Mouse (Mus musculus): ENCODE measurements at regions not wholly inside any gene's neighbourhood (a gene's known extent, or its start where the extent isn't known, plus 50 kb on each side); places are given as distances from the start of the nearest gene placed in this dataset.

DNA sequence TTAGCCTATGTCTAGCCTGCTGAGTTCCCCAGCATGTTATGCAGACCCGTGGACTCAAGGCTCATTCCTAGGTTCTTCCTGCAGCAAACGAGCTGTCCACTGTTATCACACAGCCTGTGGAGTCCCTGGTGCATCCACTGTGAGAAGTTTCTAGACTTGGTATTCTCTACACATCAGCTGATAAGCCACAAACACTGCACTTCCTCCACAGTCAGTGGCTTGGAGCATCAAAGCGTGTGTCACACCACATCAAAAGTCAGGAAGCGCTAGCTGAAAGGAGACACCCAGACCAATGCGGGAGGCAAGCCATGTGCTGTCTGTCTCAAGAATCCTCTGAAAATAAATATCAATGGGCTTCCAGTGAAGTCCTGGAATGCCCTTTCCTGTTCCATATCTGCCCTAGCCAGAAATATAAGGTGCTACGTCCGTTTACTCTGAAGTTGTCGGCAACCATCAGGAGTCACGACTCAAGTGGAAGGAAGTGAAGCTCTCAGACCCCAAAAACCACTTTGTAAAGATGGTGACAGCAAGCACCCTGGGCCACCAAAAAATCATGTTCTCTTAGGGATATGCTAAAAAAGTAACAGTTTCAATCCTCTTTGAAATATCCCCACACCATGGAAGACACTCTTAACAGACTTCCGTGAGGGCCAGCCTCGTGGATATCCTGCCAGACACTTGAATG is 227.7 kb downstream of the Adgrl2 start:
- DNase-seq (ENCODE audit: low spot score in 2 of 2): no peak

GRCm38 (mm10) chr3:148761586-148761985 is 228.8 kb downstream of the Adgrl2 start:
- intact Hi-C loops (cut with DNase I): no loop called here
- no peak for DNase-seq (ENCODE audit: low spot score in 2 of 2)

More for the DNA sequence above, 227.7 kb downstream of the Adgrl2 start:
- intact Hi-C loops (cut with DNase I): no loop called here

- intact Hi-C loops (cut with DNase I): no loop called here
- DNase-seq (ENCODE audit: low spot score in 2 of 2): no peak
Observed at GRCm38 (mm10) chr3:148759500-148759899, 230.9 kb downstream of the Adgrl2 start.

- DNase-seq (ENCODE audit: low spot score in 2 of 2): no peak
- intact Hi-C loops (cut with DNase I): no loop called here
Observed at GRCm38 (mm10) chr3:148746234-148746633, 244.1 kb downstream of the Adgrl2 start.

DNA sequence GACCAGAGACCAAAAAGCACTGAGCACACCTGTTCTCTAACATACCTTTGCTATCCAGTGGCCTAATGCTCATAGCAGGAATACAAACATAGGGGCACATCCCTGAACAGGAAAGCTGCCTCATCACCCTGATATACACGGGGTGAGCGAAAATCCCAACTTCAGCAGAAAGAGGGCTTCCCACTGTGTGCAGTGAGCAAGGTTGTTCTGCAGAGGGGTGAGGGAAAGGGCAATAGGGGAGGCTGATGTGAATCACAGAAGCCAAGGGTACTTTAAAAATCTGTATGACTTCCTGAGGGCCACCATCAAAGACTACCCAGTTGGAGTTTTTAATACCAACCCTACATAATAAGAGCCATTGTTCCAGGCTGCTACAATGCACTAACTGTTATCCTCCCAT is 245.7 kb downstream of the Adgrl2 start:
- intact Hi-C loops (cut with DNase I): no loop called here
- DNase-seq (ENCODE audit: low spot score in 2 of 2): no peak

DNA sequence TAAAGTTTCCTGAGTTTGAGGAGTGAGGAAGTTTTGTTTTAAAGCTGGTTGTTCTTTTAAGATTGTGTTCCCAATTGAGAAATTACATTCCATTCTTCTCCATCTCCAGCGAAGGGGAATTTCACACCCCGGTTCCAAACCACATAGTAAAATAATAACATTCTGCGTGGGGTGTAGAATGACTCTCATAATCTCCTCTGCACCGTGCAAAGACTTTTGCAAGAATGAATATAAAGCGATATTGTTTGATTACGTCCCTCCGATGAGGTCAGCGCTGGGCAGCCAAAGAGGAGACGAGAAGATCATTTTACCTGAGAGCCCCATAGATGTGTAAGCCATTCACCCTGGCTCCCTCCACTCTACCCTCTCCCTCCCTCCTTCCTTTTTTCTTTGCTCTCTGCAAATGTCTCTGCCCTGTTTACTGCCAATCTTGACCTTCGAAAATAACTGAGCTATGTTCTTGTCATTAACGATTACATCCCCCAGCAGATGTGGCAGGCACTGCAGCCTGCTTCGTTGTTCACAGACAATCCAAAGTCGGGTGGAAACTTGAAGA is 256.1 kb downstream of the Adgrl2 start:
- DNase-seq (ENCODE audit: low spot score in 2 of 2): no peak
- intact Hi-C loops (cut with DNase I): no loop called here

DNA sequence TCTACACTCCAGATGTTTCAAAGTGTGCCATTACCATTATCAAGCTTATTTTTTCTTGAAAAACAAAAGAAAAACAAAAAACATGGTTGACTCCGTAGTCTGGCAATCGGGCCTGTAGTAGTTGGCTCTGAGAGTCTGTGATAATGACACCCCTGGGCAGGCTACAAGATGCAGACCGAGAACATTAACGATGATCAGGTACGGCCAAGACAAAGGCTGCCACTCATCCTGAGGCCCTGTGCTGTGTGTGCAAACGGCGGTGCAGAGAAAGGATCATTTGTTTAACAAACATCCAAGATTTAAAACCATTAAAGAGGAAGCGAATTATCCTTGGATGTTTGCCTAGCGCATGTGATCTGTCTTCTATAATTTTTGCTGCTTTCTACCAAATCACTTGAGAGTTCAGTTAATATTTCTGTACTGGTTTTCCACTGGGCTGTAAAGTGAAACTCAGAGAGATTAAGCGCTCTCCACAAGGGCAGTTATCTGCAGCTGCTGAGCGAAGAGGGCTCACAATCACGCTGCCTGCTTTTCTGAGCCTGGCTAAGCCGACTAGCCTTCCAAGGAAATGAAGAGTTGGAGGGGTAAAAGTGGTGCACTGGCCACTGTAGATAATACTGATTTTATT is 257.0 kb downstream of the Adgrl2 start:
- intact Hi-C loops (cut with DNase I): no loop called here
- no peak for DNase-seq (ENCODE audit: low spot score in 2 of 2)

- no peak for DNase-seq (ENCODE audit: low spot score in 2 of 2)
- intact Hi-C loops (cut with DNase I): no loop called here
Observed at GRCm38 (mm10) chr3:148731436-148731835, 258.9 kb downstream of the Adgrl2 start.

GRCm38 (mm10) chr3:148729242-148729680 is 261.1 kb downstream of the Adgrl2 start:
- intact Hi-C loops (cut with DNase I): no loop called here
- DNase-seq (ENCODE audit: low spot score in 2 of 2): no peak

GRCm38 (mm10) chr3:148728513-148729241 is 261.7 kb downstream of the Adgrl2 start:
- intact Hi-C loops (cut with DNase I): no loop called here
- no peak for DNase-seq (ENCODE audit: low spot score in 2 of 2)

- intact Hi-C loops (cut with DNase I): no loop called here
- DNase-seq (ENCODE audit: low spot score in 2 of 2): no peak
Observed at GRCm38 (mm10) chr3:148726596-148727331, 263.6 kb downstream of the Adgrl2 start.

DNA sequence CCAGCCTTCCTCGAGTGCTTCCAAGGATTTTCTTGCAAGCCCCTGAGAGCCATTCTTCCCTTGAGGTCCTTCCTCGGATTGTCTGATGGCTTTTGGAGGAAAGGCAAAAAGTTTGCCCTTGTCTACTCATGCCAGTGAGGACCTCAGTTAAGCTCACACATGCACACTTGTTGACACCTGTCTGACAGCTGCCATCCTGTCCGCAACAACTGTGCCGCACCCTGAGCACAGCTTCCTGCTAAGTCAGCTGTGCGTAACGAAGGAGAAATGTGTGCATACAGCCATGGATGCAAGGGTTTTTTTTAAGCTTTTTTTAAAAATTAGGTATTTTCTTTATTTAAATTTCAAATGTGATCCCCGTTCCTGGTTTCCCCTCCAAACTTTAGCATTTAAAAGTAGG is 293.8 kb downstream of the Adgrl2 start:
- intact Hi-C loops (cut with DNase I): no loop called here
- DNase-seq (ENCODE audit: low spot score in 2 of 2): no peak

- intact Hi-C loops (cut with DNase I): no loop called here
- DNase-seq (ENCODE audit: low spot score in 2 of 2): no peak
Observed at GRCm38 (mm10) chr3:148695453-148695852, 294.9 kb downstream of the Adgrl2 start.

GRCm38 (mm10) chr3:148683181-148683580 is 307.2 kb downstream of the Adgrl2 start:
- DNase-seq (ENCODE audit: low spot score in 2 of 2): no peak
- intact Hi-C loops (cut with DNase I): no loop called here

DNA sequence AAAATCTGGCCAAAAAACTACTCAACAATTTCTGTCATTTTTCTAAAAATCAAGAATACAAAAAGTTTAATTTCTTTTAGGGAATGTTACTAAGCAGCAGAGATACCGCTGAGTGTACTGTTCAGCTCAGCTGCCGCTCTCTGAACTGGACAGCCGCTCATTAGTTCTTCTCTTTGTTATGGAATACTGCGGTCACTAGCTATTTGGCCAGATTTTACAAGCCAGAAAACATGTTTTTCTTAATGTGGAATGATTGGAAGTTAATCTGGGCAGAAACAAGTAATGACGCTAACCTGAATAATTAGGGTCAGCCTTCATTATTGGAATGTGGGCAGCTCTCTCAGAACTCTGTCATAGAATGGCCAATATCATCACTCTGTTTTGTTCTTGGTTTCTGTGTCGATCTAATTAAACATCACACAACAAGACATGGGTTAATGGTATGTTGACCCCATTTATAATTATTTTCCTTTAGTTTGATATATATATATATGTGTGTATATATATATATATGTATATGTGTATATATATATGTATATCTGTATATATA is 307.8 kb downstream of the Adgrl2 start:
- no peak for DNase-seq (ENCODE audit: low spot score in 2 of 2)
- intact Hi-C loops (cut with DNase I): no loop called here

DNA sequence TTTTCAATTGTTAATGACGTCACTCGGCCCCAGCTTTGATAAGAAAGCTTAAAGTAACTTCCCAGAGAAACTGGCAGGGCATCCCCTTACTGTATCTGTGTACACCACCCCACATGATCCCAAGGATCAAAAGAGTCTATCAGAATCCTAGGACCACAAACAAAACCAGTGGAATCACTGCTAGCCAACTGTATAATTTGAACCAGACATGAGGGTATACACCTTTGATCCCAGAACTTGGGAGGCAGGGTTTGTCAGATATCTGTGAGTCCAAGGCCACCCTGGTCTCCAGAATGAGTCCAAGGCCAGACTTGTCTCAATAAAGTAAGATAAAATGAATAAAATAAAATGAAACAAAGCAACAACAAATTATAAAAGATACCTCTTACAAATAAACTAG is 309.2 kb downstream of the Adgrl2 start:
- intact Hi-C loops (cut with DNase I): no loop called here
- no peak for DNase-seq (ENCODE audit: low spot score in 2 of 2)

DNA sequence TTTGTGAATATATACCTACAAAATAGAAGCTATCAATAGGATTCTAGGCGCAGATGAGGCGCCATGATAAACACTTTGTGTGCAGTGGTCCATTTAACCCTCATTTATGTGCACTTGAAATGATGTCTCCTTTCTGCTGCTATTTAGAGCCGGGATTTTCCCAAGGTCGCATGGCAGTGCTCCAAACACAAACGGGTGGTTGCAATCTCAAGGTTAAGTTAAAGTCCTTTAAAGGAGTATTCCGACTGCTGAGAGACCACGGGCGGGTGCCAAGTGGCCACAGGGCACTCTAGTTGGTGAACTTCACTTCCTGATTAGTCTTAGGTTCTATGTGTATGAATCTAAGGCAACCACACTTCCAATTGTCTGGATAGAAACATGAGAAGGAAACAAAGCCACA is 309.6 kb downstream of the Adgrl2 start:
- intact Hi-C loops (cut with DNase I): no loop called here
- no peak for DNase-seq (ENCODE audit: low spot score in 2 of 2)

DNA sequence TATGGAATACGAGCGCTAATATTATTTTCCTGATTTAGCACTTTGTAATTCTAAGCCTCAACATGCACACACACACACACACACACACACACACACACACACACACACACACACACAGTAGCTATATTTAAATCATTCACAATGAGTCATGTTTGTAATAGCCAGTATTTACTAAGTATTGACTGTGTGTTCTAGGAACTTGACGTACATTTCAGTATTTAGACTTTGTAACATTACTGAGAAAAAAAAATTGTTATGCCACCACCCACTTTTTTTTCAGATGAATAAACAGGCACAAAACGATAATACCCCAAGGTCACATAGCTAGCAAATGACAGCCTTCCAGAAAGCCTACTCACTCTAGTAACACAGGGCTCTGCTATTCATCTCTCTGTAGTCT is 310.3 kb downstream of the Adgrl2 start:
- intact Hi-C loops (cut with DNase I): no loop called here
- no peak for DNase-seq (ENCODE audit: low spot score in 2 of 2)

DNA sequence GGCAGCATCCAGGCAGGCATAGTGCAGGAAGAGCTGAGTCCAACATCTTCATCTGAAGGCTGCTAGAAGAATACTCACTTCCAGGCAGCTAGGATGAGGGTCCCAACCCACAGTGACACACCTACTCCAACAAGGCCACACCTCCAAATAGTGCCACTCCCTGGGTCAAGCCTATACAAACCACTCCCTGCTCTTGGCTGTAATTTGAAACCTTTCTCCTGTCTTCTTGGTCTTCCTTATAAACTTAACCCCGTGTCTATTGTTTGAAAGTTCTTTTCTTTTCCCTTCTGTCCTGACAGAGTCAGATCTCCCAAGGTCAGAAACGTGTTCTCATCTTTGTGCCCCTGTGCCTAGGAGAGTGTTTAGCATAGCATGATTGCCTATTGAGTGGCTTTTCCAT is 311.2 kb downstream of the Adgrl2 start:
- intact Hi-C loops (cut with DNase I): no loop called here
- DNase-seq (ENCODE audit: low spot score in 2 of 2): no peak

DNA sequence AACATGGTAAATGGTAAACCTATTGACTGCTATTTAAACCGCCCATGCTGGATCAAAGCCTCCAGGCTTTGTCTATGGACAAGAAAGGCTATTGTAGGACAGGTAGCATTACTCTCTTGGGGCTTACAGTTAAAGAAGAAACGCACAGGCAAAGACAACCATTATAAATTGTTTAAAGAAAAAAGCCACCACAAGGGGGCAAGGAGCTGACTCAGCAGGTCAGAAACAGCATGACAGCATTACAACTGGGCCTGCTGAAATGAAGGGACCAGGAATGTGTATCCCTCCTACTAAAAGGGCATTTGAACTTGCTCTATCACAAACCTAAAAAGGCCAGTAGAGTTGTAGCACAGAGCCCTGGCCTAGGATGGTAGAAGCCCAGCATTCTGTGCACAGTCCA is 314.3 kb downstream of the Adgrl2 start:
- no peak for DNase-seq (ENCODE audit: low spot score in 2 of 2)
- intact Hi-C loops (cut with DNase I): no loop called here
